Mouse (Mus musculus) intestine, postnatal 0 days (tissue): ENCODE results near the gene Vps50. TPM values are rescaled to one million over a fixed set of nuclear protein-coding genes. Genes with fewer than 3 reads are reported as not detected.

Source experiments
- ATAC-seq: fragments of 200-750 bp; cut with Nextera tagmentation; 2 replicates; pipeline ENCODE4 v1.8.0; 2017; ENCODE audit warnings: mild to moderate bottlenecking, moderate TSS enrichment, moderate library complexity
- H3K27ac ChIP-seq: fragments of 300-500 bp; sonication (generic); 2 replicates; pipeline ENCODE4 v1.5.1; 2014; ENCODE audit warnings: mild to moderate bottlenecking, low read depth, low read length, moderate library complexity
- H3K27me3 ChIP-seq: fragments of 300-500 bp; sonication (generic); replicated peaks from 2 replicates; pipeline ENCODE4 v1.6.1; 2014; ENCODE audit warnings: low read length, mixed read lengths; ENCODE audit not compliant: control insufficient read depth, insufficient read depth
- H3K36me3 ChIP-seq: fragments of 300-500 bp; sonication (generic); 2 replicates; pipeline ENCODE4 v1.6.1; 2014; ENCODE audit warnings: mild to moderate bottlenecking, moderate library complexity; ENCODE audit not compliant: control insufficient read depth, insufficient read depth
- H3K4me1 ChIP-seq: fragments of 300-500 bp; sonication (generic); replicated peaks from 2 replicates; pipeline ENCODE4 v1.6.1; 2014; ENCODE audit warnings: antibody characterized with exemption, low read length, mixed read lengths; ENCODE audit not compliant: control insufficient read depth, insufficient read depth
- H3K4me2 ChIP-seq: fragments of 300-500 bp; sonication (generic); replicated peaks from 2 replicates; pipeline ENCODE4 v1.6.1; 2014; ENCODE audit warnings: low read depth, mild to moderate bottlenecking, moderate library complexity
- H3K4me3 ChIP-seq: fragments of 300-500 bp; sonication (generic); 2 replicates; pipeline ENCODE4 v1.5.1; 2014; ENCODE audit warnings: low read depth, low read length
- H3K9ac ChIP-seq: fragments of 300-500 bp; sonication (generic); 2 replicates; pipeline ENCODE4 v1.6.1; 2014; ENCODE audit warnings: mild to moderate bottlenecking, low read depth, low read length
- H3K9me3 ChIP-seq: fragments of 300-500 bp; sonication (generic); 2 replicates; pipeline ENCODE4 v1.6.1; 2016; ENCODE audit warnings: mixed run types; ENCODE audit not compliant: control insufficient read depth
- CTCF ChIP-seq: sonication (generic); IDR thresholded peaks from 2 replicates; pipeline ENCODE4 v1.5.1; 2016; ENCODE audit warnings: low read depth, mild to moderate bottlenecking, control low read depth, antibody characterized with exemption, moderate library complexity
- WGBS: fragments of 180-500 bp; shearing (Covaris S2); extraction: QIAGEN DNeasy Blood & Tissue Kit; methylation state at CpG from one replicate; pipeline ENCODE4 v1.1.7; 2014; 5-methylcytosine and 5-hydroxymethylcytosine counted together
- polyA plus RNA-seq: library from polyadenylated mRNA; unstranded; fragments of >200 nt; fragmentation: Nextera tagmentation; extraction: Ambion mirVana; gene quantifications from 2 replicates; pipeline ENCODE4 v1.2.1, GENCODE M21; 2015

Gene Vps50
- polyA plus RNA-seq, 1 experiment from 2014 or later: 19.9 TPM

- Histone ChIP-seq H3K9me3 (no peaks in the 10 kb centered on the region), H3K4me2 (no peak overlapping the region), H3K4me1 (no peaks in the 10 kb centered on the region), H3K36me3 (0 out of 2 replicates have a peak, but pooled peaks cover 1% of the 10 kb centered on the region), H3K27me3 (no peaks in the 10 kb centered on the region), H3K27ac (no peak overlapping the region), H3K4me3 (no peak overlapping the region), H3K9ac (no peak overlapping the region)
- TF ChIP-seq CTCF: no peak
- WGBS: 67% methylated on average over 11 of the region's 11 CpGs
- ATAC-seq: no peak
Measured at GRCm38 (mm10) chr6:3511612-3512011, 13.4 kb downstream of the Vps50 start.

- 60% methylated on average over 3 of the region's 3 CpGs for WGBS
- Histone ChIP-seq H3K4me2 (no peak overlapping the region), H3K4me1 (no peaks in the 10 kb centered on the region), H3K27me3 (no peaks in the 10 kb centered on the region), H3K9ac (no peak overlapping the region), H3K27ac (no peak overlapping the region), H3K4me3 (no peak overlapping the region), H3K36me3 (peaks cover 10% of the 10 kb centered on the region; the same call in 1 of the 2 replicates), H3K9me3 (no peaks in the 10 kb centered on the region)
- no peak for ATAC-seq
- TF ChIP-seq CTCF: no peak
Measured at GRCm38 (mm10) chr6:3512611-3513010, 14.4 kb downstream of the Vps50 start.

DNA sequence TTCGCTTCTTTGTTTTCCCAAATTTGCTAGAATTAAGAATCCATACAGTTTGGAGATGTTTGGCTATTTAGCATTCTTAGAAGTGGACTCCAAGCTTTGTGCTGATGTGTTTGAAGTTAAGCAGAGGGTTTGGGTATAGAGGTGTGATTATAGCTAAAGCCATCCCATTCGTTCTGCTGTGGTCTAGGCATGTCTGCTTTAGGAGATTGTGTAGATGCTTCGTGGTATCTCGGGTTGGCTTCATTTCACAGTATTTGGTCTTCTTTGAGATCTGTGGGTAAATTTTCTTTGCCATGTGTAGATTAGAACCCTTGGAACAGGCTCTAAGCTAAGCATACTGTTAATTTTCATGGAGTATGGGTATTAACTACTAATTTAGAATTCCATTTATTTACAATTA, 30.0 kb downstream of the Vps50 start:
- Histone ChIP-seq H3K9ac (no peak overlapping the region), H3K36me3 (0 out of 2 replicates have a peak, but pooled peaks cover 4% of the 10 kb centered on the region)
- WGBS: 93% methylated on average over 4 of the region's 4 CpGs

GRCm38 (mm10) chr6:3531445-3531844, 33.3 kb downstream of the Vps50 start:
- 83% methylated on average over 5 of the region's 5 CpGs for WGBS

More for the DNA sequence above, 30.0 kb downstream of the Vps50 start:
- Histone ChIP-seq H3K9me3 (no peaks in the 10 kb centered on the region), H3K4me3 (no peak overlapping the region), H3K4me1 (no peaks in the 10 kb centered on the region), H3K4me2 (no peak overlapping the region), H3K27me3 (no peaks in the 10 kb centered on the region), H3K27ac (no peak overlapping the region)
- no peak for TF ChIP-seq CTCF
- no peak for ATAC-seq

DNA sequence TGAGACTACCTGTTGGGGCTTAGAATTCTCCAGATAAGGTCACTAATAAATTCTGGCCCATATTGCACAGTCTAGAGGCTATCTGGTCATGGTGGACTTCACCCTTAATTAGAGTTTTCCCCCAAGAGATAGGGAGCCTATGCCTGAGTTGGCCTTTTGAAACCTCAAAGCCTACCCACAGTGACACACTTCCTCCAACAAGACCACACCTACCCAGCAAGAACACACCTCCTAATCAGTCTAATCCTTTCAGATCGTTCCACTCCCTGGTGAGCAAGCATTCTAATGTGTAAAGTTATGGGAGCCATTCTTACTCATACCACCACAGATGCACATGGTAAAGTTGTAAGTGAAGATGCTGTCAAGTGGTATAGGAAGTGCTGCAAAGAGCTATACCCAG, 37.9 kb downstream of the Vps50 start:
- Histone ChIP-seq H3K9me3 (no peaks in the 10 kb centered on the region), H3K27me3 (no peaks in the 10 kb centered on the region), H3K9ac (no peak overlapping the region), H3K36me3 (no peaks in the 10 kb centered on the region; the same call in 1 of the 2 replicates), H3K4me2 (no peak overlapping the region), H3K4me3 (no peak overlapping the region), H3K27ac (no peak overlapping the region), H3K4me1 (no peaks in the 10 kb centered on the region)
- ATAC-seq: peak; percentile 66; the same call in 1 of the 2 replicates
- no peak for TF ChIP-seq CTCF
- WGBS: 34% methylated on average over 1 of the region's 1 CpGs

More at GRCm38 (mm10) chr6:3531445-3531844, 33.3 kb downstream of the Vps50 start:
- H3K4me2 ChIP-seq: no peak overlapping the region
- H3K4me3 ChIP-seq: no peak overlapping the region
- no peak overlapping the region for H3K9ac ChIP-seq
- no peaks in the 10 kb centered on the region; the same call in 1 of the 2 replicates for H3K36me3 ChIP-seq
- no peaks in the 10 kb centered on the region for H3K4me1 ChIP-seq
- no peaks in the 10 kb centered on the region for H3K27me3 ChIP-seq
- no peak for TF ChIP-seq CTCF
- no peak for ATAC-seq
- no peaks in the 10 kb centered on the region for H3K9me3 ChIP-seq
- H3K27ac ChIP-seq: no peak overlapping the region

DNA sequence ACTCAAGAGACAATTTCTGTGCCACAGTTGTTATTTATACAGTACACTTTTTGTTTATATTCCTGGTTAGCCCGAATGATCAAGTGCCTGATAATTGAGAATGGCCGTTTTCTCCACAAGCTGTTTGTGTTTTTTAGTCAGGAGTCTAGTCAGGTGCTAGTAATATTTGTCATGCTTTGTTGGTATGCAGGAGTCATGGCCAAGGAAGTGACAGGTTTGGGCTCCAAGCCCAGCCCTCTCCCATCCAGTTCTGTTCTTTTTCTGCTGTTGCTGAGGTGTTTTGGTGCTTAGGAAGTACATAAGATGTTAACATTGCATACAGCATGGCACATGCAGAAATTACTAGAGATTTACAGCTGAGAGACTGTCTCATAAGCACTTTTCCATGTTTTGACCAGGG, 41.3 kb downstream of the Vps50 start:
- H3K27me3 ChIP-seq: no peaks in the 10 kb centered on the region
- no peaks in the 10 kb centered on the region; the same call in 1 of the 2 replicates for H3K36me3 ChIP-seq
- no peak for ATAC-seq

DNA sequence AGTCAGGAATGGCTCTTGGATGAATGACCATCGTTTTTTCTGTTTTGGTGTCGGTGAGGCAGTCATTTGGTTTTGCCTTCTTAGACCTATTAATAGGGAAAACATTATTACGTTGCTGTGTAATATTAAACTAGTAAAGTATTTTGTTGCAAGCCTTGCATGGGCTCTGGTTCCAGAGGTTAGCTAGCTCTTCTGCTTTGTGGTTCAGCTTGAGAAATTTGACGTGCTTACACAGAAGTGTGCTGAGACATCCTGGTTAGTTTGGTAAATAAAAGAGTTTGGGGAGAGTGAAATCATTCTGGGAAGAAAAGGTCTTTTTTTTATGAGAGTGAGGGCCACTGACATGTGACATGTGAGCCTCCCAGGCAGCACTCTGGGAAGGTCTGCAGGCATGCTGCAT, 45.7 kb downstream of the Vps50 start:
- no peaks in the 10 kb centered on the region for H3K9me3 ChIP-seq
- no peak for ATAC-seq
- H3K4me3 ChIP-seq: no peak overlapping the region
- no peak overlapping the region for H3K27ac ChIP-seq
- TF ChIP-seq CTCF: no peak
- H3K9ac ChIP-seq: no peak overlapping the region
- no peaks in the 10 kb centered on the region for H3K4me1 ChIP-seq
- H3K4me2 ChIP-seq: no peak overlapping the region
- WGBS: 86% methylated on average over 4 of the region's 4 CpGs
- H3K27me3 ChIP-seq: no peaks in the 10 kb centered on the region
- H3K36me3 ChIP-seq: peaks cover 5% of the 10 kb centered on the region; the same call in 1 of the 2 replicates

More for the DNA sequence above, 41.3 kb downstream of the Vps50 start:
- Histone ChIP-seq H3K4me1 (no peaks in the 10 kb centered on the region), H3K4me3 (no peak overlapping the region), H3K4me2 (no peak overlapping the region), H3K9me3 (no peaks in the 10 kb centered on the region), H3K9ac (no peak overlapping the region), H3K27ac (no peak overlapping the region)
- no peak for TF ChIP-seq CTCF
- WGBS: 74% methylated on average over 2 of the region's 2 CpGs
